Mouse (Mus musculus): ENCODE results near the gene Atraid. TPM values are rescaled to one million over a fixed set of nuclear protein-coding genes. Genes with fewer than 3 reads are reported as not detected.
"Not testable (repeated sequence)": the region's sequence is repeated elsewhere in the genome, so short reads cannot be mapped to it uniquely, and the experiment has no call there.

Atraid gene
- total RNA-seq, 2 experiments from 2014 or later, result 80.1 to 86.1 TPM

DNA sequence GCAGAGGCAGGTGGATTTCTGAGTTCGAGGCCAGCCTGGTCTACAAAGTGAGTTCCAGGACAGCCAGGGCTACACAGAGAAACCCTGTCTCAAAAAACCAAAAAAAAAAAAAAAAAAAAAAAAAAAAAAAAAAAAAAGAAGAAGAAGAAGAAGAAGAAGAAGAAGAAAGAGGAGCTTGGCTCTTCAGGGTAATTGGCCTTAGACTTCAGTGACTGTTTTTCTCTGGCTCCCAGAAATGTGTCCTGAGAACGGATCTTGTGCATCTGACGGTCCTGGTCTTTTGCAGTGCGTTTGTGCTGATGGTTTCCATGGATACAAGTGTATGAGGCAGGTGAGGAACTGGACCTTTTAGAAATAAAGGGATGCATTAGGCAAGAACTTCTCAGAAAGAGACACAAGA lies 5.6 kb downstream of the Atraid start:
- not testable (repeated sequence) for DNase-seq (ENCODE audit: low spot score in 2 of 2)

DNA sequence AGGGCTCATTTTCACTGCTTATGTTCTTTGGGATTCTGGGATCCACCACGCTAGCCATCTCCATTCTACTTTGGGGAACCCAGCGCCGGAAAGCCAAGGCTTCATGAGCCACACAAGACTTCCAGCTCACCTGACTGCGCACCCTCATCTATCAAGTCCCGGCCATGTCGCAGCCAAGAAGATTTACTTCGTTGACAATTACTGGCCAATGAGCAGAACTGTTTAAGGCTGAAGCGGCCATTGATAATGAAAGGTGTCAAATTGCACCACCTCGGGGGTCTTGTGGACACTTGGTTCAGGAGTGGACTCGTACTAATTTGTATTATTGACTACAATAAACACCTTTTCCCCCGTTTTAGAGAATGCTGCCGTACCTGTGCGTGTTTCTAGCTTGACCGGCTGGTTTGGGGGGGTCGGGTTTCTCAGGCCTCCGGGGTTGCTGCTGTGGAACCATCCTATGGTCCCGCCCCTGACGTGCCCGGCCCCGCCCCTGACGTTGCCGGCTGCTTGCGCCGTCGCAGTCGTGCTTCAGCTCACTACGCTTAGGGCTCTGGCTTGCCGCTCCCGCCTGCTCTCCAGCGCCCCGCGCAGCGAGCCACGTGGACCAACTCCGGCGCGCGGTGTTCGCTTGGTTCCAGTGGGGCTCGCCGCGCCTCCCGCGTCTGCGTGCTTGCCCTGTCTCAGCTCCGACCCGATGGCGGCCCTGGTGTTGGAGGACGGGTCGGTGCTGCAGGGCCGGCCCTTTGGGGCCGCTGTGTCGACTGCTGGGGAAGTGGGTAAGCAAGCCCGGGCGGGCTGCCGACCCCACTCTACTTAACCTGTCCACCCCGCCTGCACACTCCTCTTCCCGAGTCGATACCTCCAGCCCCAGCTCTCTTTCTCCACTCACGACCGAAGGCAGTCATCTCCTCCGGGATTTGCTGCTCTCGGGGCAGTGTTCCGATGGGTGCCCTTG lies 6.4 kb downstream of the Atraid start, which contains the start of gene Cad:
Gene Cad (plus strand): TSS at position 520 of the 955 bp plus-strand sequence.
- peak; percentile 92 to 94 for DNase-seq (ENCODE audit: low spot score in 2 of 2)

DNA sequence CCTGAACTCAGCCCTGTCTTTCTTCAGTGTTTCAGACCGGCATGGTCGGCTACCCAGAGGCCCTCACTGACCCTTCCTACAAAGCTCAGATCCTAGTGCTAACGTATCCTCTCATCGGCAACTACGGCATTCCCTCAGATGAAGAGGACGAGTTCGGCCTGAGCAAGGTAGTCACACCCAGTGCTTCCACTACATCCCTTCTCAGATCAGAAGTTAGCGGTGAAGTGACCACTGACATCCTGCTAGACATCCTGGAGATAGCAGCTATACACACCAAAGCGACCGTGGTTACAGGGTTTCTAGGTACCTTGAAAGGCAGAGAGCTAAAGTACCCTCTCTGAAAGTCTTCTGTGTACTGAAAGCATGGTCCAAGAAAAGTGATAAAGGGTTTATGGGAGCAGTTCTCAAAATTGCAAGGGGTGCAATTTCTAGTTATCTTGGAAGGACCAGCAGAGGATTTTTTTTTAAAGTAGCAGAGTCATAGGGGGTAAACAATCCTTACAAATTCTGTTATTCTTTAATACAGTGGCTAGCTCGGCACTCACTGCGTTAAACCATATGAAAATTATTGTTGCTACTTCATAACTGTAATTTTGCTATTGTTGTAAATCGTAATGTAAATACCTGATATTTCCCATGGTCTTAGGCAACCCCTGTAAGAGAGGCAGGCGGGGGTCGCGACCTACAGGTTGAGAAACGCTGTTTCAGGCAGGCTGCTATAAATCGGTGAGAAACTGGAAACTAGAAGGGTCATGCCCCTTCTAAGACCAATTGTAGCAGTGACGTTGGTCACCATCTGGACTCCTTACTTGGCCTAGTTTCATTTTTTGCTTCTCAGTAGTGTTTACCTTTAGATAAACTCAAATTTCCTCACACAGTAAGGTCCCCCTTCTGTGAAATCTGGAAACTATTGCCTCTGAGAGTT lies 7.4 kb downstream of the Atraid start:
- DNase-seq (ENCODE audit: low spot score in 2 of 2), result no peak

DNA sequence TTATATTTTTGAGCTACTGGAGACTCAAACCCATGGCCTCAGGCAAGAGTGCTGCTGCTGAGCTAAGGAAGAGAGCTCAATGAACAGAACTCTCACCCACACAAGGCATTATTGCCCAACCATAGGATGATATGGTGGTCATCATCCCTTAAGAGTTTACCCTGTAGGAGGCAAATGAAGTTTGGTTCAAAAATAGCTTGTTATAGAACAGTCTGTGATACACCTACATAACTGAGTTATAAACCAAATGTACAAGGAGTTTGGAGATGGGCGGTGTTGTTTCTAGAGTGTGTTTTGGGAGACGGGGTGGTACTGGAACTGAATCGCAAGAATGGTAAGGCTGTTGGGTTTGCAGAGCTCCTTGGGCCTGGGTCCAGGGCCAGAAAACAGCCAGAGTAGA lies 21.7 kb downstream of the Atraid start:
- DNase-seq (ENCODE audit: low spot score in 2 of 2), result no peak

DNA sequence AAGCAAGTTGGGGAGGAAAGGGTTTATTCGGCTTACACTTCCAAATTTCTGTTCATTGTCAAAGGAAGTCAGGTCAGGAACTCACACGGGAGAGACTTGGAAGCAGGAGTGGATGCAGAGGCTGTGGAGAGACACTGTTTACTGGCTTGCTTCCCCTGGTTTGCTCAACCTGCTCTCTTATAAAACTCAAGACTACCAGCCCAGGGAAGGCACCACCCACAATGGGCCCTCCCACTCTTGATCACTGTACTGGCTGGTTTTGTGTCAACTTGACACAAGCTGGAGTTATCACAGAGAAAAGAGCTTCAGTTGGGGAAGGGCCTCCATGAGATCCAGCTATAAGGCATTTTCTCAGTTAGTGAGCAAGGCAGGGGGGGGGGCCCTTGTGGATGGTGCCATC lies 22.9 kb downstream of the Atraid start:
- DNase-seq (ENCODE audit: low spot score in 2 of 2), result no peak

DNA sequence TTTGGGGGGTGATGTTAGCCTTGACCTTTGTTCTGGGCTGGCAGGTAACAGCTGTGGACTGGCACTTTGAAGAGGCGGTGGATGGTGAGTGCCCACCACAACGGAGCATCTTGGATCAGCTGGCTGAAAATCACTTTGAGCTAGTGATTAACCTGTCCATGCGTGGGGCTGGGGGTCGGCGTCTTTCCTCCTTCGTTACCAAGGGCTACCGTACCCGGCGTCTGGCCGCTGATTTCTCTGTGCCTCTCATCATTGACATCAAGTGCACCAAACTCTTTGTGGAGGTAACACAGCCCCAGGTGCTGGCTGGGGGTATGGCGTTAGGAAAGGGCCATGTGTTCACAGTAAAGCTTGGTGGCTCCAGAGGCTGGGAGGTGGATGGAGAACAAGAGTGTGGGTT lies 23.7 kb downstream of the Atraid start:
- DNase-seq (ENCODE audit: low spot score in 2 of 2), result no peak

DNA sequence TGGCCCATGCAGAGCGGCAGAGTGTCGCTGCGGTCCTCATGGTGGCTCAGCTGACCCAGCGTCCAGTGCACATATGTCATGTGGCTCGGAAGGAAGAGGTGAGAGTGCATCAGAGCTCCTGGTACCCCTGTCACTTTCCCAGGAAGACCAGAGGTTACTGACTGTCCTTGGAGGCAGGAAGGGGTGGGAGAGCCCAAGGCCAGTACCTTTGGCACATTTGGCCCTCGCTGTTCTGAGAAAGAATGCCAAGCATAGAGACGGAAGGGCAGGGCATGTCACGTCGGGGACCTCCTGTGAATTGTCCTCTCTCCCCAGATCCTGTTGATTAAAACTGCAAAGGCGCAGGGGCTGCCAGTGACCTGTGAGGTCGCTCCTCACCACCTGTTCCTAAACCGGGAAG lies 25.1 kb downstream of the Atraid start:
- no peak for DNase-seq (ENCODE audit: low spot score in 2 of 2)

DNA sequence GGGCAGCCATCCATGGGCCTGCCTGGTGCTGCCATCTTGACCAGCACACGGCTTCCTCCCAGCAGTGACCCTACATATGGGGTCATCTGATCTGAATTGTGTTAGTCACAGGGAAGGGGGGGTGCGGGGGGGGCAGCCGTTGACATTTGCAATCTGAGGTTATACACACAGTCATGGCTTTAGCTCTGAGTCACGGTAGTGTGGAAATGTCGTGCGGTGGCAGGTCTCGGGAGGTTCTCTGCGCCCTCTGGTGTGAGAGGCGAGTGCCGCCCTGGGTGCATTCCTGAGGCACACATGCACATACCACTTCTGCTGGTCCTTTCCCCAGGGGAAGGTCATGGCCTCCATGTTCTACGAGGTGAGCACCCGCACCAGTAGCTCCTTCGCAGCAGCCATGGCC lies 28.2 kb downstream of the Atraid start:
- DNase-seq (ENCODE audit: low spot score in 2 of 2), result no peak

DNA sequence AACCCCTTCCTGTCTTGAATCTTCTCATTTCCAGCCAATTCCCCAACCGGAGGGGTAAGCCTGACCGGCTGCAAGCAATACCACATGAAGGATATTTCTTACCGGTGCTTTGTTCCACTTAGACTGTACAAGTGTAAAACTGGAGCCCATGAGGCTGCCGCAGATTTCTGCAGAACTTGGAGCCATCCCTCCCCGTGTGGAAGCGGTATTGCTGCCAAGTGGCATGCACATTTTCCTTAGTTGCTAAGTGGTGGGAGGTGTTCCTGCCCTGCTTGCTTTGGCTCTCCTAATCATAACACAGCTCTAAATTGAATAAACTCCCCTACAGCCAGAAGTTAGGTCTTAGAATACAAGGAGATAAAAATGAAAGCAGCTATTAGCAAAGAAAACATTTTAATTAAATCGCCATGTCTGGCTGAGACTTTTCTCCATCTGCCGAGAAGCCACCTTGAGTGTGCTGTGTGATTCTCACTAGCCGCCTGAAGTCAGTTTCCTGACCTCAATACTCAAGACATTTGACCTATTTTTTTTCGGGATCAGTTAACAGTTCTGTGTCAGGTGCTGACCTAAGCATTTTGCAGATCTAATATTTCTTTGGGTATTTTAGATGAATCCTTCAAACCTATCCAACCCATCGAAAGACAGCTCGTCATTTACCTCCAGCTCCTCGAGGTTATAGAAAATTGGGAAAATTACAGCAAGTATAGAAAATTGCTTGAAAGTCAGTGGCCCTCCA lies 32.1 kb downstream of the Atraid start:
- DNase-seq (ENCODE audit: low spot score in 2 of 2), result peak in 1 of 2 experiments; percentile 37

DNA sequence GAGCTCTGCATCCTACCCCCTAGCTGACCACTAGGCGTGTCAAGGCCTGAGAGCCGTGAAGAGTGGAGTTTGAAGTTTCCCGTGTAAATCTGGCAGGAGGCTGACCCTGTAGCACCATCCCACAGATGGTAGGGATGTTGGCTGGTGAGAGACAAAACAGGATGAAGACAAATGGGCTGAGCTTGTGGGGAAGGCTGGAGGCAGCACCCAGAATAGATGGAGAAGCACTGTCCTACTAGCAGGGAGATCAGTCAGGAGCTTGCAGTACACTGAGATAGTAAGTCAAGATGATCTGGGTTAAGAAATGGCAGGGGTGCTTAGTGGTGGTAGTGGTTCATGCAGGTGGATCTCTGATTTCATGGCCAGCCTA lies 32.7 kb downstream of the Atraid start:
- DNase-seq (ENCODE audit: low spot score in 2 of 2), result no peak

DNA sequence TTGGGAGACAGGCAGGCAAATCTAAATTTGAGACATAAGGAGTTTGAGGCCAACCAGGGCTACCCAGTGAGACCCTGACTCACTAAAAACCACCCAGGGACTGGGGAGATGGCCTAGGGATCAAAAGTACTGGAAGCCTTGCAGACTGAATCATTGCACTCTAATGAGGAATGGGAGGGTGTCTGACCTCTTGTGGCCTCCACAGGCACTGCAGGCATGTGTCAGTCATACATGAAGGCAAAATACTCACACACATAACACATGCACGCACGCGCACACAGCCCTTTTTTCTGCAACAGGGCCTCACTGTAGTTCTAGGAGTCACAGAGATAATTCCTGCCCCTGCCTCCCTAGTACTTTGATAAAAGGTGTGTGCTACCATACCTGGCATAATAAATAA lies 33.3 kb downstream of the Atraid start:
- peak; percentile 50 to 64 for DNase-seq (ENCODE audit: low spot score in 2 of 2)

DNA sequence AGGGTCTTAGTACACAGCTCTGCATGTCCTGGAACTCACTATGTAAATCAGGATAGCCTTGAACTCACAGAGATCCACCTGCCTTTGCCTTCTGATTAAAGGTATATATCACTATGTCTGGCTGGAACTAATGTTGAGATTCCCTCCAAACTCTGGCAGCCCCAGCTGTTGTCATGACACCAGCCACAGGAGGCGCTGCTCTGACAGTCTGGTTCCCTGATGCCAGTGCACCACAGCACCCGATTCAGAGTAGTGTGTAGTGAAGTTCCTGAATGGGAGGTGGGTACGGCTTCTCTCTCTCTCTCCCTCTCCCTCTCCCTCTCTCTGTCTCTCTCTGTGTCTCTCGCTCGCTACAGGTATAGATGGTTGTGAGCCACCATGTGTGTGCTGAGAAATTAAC lies 34.2 kb downstream of the Atraid start:
- peak; percentile 81 to 82 for DNase-seq (ENCODE audit: low spot score in 2 of 2)

DNA sequence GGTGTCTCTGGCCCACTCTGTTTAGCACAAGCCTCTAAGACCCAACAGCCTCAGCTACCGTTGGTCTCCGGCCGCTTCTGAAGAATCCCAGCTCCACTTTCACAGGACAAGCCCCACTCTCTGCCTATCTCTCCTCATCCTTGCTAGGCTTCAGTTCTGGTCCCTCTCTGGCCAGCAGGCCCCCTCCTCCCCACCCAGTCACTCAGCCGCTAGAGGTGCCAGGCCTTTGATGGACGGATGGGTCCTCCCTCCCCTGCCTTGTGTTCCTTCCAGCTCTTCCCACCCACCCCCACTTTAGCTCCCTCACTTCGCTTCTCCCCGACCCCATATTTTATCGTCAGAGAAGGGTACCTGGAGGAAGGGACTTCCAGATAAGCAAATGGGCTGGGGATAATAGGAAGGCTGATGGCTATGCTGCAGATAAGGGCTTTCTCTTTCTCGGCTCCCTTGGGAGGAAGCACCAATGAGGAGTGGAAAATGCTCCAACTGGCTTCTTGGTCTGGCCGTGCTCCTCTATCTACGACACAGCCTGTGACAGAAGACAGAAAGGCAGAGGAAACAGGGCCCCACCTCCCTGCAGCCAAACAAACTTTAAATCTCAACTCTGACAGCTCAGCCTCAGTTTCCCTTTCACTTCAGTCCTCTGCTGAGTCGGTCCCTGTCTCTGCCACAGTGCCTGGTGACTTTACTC lies 35.0 kb downstream of the Atraid start:
- DNase-seq (ENCODE audit: low spot score in 2 of 2), result no peak

DNA sequence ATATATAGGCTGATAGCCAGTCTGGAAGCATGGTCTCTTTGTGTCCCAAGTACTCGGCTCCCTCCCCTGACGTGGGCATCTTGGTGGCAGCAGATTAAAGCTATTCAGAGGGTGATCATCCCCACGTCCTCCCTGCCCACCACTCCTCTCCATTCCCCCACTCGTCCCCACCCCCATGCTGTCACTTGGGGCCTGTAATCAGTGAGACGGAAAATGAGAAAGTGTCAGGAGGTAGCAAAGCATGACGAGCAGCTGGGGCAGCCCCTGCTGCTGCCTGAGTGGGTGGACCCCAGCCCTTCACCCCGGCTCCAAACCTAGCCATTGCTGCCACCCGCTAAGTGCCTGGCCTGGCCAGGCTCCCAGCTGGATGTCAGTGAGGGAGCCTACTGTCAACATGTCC lies 35.8 kb downstream of the Atraid start:
- DNase-seq (ENCODE audit: low spot score in 2 of 2), result no peak

DNA sequence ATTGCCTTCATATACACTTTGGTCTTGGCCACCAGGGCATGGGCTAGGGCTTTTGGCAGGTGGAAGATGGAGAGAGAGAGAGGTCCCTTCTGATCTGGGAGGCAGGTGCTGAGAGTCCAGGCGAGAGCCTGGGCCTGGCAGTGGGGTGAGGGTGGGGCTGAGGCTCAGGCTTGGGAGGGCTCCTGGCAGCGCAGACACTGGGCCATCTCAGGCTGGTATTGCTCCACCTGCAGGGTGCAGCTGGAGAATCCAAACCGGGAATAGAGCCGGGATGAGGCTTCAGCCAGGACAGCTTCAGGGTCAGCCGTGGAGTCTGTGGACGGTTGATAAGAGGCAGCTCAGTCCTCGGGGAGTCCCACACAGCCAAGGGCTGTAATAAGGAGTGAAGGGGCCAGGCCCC lies 38.5 kb downstream of the Atraid start:
- DNase-seq (ENCODE audit: low spot score in 2 of 2), result no peak

DNA sequence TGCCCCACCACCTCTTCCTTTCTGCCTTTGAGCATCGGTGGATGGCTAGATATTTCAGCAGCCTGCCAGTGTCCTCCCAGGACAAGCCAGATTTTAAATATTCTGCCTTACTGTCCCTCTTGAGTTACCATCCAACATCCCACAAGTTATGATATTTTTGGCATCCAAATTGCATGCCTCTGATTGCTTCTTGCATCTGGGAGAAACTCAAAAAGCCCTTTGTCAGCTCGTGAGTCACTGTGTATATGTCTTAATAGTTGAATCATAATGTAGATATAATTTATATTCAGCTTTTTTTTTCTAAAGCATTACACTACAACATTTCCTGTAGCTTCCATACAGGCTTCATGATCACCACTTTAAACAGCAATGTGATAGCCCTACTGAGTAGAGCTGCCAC lies 39.0 kb downstream of the Atraid start:
- DNase-seq (ENCODE audit: low spot score in 2 of 2), result no peak

DNA sequence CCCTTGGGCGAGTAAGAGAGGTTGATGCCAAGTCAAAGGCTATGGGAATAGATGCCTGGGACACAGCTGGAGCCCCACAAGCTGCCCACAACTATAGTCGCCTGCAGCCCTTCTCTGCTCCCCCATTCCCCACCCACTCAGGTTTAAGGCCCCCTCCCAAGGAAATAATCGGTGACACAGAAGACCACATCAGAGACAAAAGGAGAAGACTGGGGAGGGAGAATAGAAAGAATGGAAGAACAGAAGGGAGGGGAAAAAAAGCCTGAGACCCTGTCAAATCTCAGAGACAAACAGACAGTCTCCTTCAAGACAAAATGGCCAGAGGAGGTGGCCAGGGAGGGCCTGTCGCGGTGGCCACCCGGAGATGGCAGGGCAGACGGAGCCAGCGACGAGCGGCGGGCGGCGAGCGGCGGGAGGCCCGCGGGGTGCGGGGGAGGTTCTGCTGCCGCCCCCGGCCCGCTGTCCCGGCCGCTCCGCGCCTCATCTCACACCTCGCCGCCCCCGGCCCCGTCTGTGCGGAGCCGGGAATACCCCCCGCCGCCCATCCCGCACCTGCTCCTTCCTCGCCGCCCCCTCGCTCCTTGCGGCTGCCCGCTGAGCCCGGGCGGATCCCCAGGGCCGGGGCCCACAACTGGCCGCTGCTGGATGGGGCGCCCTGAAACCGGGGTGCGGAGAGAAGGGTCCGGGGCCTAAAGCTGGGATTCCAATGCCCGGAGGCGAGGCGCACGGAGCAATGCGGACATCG lies 44.3 kb downstream of the Atraid start:
- no peak for DNase-seq (ENCODE audit: low spot score in 2 of 2)

DNA sequence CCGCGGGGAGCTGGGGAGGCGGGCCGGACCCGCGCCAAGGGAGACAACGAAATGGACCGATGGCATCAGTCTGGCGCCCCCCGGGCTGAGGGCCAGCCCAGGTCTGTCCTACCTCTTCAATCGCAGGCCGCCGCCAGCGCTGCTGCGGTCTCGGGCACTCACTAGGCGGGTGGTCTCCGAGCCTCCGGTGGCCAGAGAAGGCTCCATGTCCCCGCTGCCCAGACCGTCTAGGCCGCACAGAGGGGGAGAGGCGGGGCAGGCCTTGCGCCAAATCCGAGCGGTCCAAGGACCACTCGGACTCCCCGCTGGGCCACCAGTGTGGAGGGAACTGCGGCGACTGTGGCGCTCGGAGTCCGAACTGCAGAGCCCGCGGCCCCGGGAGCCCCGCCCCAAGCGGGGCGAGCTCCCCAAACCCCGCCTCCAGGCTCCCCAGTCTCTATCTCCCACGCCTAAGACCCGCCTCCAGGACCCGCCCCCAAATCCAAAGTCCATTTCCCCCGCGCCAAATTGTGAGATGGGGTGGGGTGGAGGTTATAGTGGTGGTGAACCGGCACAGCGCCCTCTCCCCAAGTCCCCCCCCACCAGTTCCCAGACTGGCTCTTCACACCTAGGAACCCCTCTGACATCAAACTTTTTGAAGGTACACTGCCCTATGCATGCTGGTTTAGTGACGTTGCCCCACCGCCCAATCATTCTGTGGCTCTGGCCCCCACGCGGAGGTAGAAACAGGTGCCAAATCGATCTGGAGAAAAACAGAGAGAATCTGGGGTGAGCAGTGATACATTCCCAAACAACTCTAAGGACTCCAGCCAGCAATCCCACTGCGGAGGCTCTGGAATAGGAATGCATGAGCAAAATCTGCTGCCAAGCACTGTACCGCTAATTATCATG lies 45.3 kb downstream of the Atraid start:
- DNase-seq (ENCODE audit: low spot score in 2 of 2), result peak; percentile 52 to 60

Measured in layer of hippocampus, postnatal 10 days (tissue).